Mouse (Mus musculus) megakaryocyte, embryonic 14.5 days (primary cell): ENCODE results near the gene Zfp664. TPM values are rescaled to one million over a fixed set of nuclear protein-coding genes. Genes with fewer than 3 reads are reported as not detected.

ENCODE experiments used
- H3K27me3 ChIP-seq: replicated peaks from 2 replicates; pipeline ENCODE3; 2012; ENCODE audit warnings: inconsistent platforms
- H3K36me3 ChIP-seq: replicated peaks from 2 replicates; pipeline ENCODE3; 2012; ENCODE audit warnings: low read length, inconsistent platforms, mixed read lengths
- H3K4me1 ChIP-seq: 2 replicates; pipeline ENCODE4 v1.6.1; 2012; ENCODE audit warnings: inconsistent platforms
- H3K4me3 ChIP-seq: replicated peaks from 2 replicates; pipeline ENCODE3; 2012; ENCODE audit warnings: moderate library complexity, mild to moderate bottlenecking, inconsistent platforms
- H3K9me3 ChIP-seq: 2 replicates; pipeline ENCODE4 v1.6.1; 2012; ENCODE audit warnings: inconsistent platforms
- FLI1 ChIP-seq: IDR thresholded peaks from 2 replicates; pipeline ENCODE4 v1.6.1; 2012; ENCODE audit warnings: low read length, inconsistent platforms, mixed read lengths
- GATA1 ChIP-seq: IDR thresholded peaks from 3 replicates; pipeline ENCODE4 v1.6.1; 2012; ENCODE audit warnings: mixed read lengths, low read length, inconsistent platforms, borderline replicate concordance
- polyA plus RNA-seq: library from polyadenylated mRNA; stranded (reverse); fragments of >175 nt; gene quantifications from 2 replicates; pipeline ENCODE4 v1.2.3, GENCODE M21; 2012; ENCODE audit warnings: low replicate concordance; ENCODE audit not compliant: insufficient read depth

Gene Zfp664
- 9.9 and 25.1 TPM in 2 replicates for polyA plus RNA-seq

DNA sequence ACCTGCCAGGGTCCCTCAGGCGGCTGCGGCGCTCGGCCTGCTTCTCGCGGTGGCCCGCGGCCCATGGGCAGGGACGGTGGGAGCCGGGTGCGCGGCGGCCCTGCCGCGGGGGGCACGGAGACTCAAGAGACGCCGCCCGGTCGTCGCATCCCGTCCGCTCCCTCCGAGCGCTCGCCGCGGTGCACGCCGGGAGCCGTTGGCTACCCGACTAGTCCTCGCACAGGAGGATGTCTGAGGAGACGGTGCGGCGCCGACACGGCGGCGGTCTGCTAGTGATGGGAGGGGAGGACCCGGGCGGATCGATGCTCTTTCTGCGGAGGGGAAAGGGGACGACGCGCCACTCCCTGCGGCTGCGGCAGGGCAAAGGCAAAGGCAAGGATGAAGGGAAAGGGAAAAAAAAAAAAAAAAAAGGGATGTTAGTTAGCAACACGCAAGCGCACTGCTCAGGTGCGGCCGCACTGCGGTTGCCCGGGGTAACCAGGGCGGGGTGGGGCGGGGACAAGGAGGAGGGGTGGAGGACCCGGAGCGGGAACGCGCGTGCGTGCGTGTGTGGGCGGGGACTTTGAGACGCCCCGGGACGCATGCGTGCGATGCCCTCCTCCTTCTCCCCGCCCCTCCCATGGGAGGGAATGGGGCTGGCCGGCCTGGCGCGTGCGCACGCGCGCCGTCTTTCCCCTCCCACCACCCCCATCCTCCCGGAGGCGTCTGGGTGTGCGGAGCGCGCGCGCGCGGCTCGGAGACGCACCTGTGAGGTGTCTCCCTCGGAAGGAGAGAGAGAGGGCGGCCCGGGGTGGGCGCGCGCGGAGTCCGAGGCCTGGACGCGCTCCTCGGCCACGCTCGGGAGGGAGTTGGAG lies at the start of gene Zfp664, which contains the start of gene Ccdc92:
Gene Zfp664, plus strand, starts transcription at position 679 of the 854 bp plus-strand sequence.
Gene Ccdc92, minus strand, starts transcription at position 412 of the 854 bp plus-strand sequence.
- Histone ChIP-seq H3K9me3 (no peaks in the 10 kb centered on the region), H3K4me3 (peak within 1 kb of the TSS; percentile 96), H3K36me3 (peaks cover 29% of the 10 kb centered on the region), H3K4me1 (peaks cover 65% of the 10 kb centered on the region), H3K27me3 (peaks cover 18% of the 10 kb centered on the region)
- TF ChIP-seq GATA1, result no peak
- no peak for TF ChIP-seq FLI1

DNA sequence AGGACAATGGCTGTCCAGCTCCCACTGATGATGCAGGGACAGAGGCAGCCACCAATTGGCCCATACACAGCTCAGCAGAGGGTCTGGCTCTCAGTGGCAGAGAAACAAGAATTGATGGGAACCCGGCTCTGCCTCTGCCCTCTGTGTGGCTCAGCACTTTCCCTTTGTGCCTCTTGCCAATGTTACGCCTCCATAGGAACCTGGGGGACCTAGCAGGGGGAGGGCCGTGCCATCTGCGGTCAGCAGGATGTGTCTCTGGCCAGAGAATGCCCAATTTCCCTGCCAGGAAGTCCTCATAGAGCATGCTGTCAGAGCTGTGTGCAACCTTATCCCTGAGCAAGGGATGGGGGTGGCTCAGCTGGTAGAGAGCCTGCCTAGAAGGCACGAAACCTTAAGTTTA lies 47.7 kb upstream of the Zfp664 start:
- Histone ChIP-seq H3K27me3 (peaks cover 62% of the 10 kb centered on the region), H3K4me3 (peak overlapping the region; percentile 15), H3K4me1 (peaks cover 9% of the 10 kb centered on the region), H3K36me3 (no peaks in the 10 kb centered on the region), H3K9me3 (peaks cover 23% of the 10 kb centered on the region)
- no peak for TF ChIP-seq FLI1
- TF ChIP-seq GATA1, result no peak

DNA sequence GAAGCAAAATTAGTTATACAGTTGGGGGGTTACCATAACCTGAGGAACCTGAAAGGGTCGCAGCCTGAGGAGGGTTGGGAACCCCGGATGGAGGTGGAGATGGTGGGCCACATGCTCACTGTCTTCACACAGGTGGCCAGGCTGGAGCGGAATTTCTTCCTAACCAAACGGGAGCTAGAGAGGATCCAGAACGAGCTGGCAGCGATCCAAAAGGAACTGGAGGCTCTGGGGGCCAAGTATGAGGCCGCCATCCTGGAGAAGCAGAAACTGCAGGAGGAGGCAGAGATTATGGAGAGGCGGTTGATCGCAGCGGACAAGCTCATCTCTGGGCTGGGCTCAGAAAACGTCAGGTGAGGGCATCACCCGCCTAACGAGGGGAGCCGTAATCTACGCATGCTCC lies 45.4 kb upstream of the Zfp664 start:
- H3K36me3 ChIP-seq, result no peaks in the 10 kb centered on the region
- TF ChIP-seq FLI1 (no peak), GATA1 (no peak)
- no peak overlapping the region for H3K4me3 ChIP-seq
- H3K27me3 ChIP-seq, result peaks cover 64% of the 10 kb centered on the region
- H3K9me3 ChIP-seq, result peaks cover 27% of the 10 kb centered on the region
- peaks cover 9% of the 10 kb centered on the region for H3K4me1 ChIP-seq

DNA sequence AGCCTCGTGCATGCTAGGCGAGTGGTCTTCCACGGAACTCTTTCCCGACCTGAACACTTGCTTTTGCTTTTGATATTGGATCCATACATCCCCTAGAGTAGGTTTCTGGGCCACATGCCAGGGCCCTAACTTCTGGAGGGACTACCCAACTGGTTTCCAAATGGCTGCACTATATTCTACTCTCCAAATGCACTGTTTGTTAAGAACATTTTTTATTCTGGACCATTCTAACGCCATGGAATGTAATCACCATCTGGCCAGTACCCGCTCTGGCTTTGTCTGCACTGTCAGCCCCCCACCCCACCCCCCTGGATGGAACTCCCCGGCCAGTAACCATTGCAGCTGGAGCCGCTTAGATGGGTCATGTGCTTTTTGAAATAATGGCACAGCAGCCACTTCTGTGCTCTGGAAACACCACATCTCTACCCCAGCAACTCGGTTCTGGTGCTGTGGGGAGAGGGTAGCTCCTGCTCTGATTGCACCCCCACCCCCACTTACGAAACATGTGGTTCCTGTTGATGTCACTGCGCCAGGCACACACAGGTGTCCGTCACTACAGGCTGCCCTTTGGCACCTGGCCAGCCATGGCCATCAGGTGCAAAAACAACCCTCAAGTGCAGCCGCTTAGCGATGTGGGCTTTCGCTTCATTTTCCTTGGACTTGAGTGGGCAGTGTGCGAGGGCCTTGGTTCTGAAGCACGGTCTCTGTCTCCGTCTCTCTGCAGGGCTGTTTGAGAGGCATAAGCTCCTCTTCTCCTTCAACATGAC lies 40.2 kb upstream of the Zfp664 start:
- TF ChIP-seq GATA1 (no peak), FLI1 (no peak)

DNA sequence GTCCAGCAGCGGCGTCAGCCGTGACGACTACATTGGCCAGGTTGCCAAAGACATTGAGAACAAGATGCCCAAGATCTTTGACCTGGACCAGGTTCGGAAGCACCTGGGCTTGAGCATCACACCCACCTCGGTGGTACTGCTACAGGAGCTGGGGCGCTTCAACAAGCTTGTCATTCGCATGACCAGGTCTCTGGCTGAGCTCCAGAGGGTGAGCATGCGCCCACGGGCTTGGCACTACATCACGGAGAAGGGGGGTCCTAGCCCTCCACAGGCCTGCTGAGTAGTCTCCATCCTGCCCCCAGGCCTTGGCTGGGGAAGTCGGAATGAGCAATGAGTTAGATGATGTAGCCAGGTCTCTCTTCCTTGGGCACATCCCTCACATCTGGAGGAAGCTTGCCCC lies 32.2 kb upstream of the Zfp664 start:
- TF ChIP-seq GATA1 (no peak), FLI1 (no peak)
- Histone ChIP-seq H3K4me1 (peaks cover 26% of the 10 kb centered on the region), H3K9me3 (no peaks in the 10 kb centered on the region), H3K27me3 (peaks cover 80% of the 10 kb centered on the region), H3K36me3 (peaks cover 11% of the 10 kb centered on the region), H3K4me3 (no peak overlapping the region)

More for the DNA sequence above, 40.2 kb upstream of the Zfp664 start:
- H3K4me3 ChIP-seq, result no peak overlapping the region
- peaks cover 27% of the 10 kb centered on the region for H3K9me3 ChIP-seq
- no peaks in the 10 kb centered on the region for H3K36me3 ChIP-seq
- H3K4me1 ChIP-seq, result peaks cover 13% of the 10 kb centered on the region
- peaks cover 64% of the 10 kb centered on the region for H3K27me3 ChIP-seq

DNA sequence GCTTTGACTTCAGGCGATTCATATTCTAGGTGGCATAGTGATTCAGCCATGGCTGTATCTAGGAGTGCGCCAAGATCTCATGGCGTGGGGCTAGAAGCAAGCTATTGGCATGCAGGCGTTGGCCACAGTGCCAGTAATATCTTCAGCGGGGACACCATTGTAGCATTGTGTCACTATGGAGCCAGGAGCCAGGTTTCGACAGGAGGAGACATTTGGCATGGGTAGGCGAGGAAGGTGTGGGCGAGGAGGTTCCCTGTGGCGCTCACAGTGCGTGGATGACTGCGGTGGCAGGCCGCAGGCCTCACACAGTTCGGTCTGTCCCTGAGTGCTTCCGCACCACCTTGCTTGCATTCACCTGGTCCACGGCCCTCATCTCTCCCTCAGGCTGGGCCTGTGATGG lies 27.3 kb upstream of the Zfp664 start:
- Histone ChIP-seq H3K4me3 (no peak overlapping the region), H3K27me3 (peaks cover 65% of the 10 kb centered on the region), H3K9me3 (no peaks in the 10 kb centered on the region), H3K36me3 (peaks cover 54% of the 10 kb centered on the region), H3K4me1 (peaks cover 14% of the 10 kb centered on the region)
- TF ChIP-seq FLI1 (no peak), GATA1 (no peak)

DNA sequence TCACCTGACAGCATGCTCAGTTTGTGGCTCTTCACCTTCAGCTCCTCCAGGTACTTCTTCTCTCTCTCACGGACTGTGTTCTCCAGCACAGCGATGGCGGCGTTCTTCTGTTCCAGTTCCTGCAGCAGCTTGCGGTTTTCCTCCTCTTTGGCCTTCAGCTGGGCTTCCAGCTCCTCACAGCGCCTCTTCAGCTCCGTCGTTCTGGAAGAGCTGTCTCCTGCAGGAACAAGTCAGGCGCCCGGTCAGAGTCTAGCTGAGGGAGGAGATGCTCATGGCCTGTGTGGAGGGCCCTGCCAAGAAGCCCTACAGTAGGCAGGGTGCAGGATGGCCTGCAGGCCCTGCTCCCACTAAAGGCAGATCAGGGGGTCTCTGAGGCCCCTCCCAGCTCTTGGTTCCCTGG lies 26.4 kb upstream of the Zfp664 start:
- peaks cover 57% of the 10 kb centered on the region for H3K36me3 ChIP-seq
- H3K4me3 ChIP-seq, result no peak overlapping the region
- TF ChIP-seq FLI1 (no peak), GATA1 (no peak)
- H3K27me3 ChIP-seq, result peaks cover 61% of the 10 kb centered on the region
- H3K9me3 ChIP-seq, result no peaks in the 10 kb centered on the region
- peaks cover 22% of the 10 kb centered on the region for H3K4me1 ChIP-seq

DNA sequence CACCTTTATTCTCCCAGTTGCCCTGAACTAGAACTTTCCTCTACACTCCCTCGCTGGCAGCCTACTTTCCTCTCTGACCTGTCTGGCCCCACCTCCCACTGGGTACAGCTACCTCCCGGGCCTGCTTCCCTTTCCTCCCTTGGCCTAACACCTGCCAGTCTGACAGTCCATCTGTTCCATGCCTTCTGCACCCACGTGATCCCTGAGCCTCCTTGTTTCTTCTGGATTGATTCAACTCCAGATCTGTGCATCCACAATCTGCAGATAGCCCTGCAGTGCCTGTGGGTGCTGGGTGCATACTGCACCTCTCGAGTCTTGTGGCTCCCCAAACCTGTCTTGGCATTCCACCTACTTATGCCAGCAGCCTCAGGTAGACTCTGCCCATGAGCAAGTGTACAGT lies 25.9 kb upstream of the Zfp664 start:
- H3K4me1 ChIP-seq, result peaks cover 28% of the 10 kb centered on the region
- no peaks in the 10 kb centered on the region for H3K9me3 ChIP-seq
- H3K27me3 ChIP-seq, result peaks cover 59% of the 10 kb centered on the region
- TF ChIP-seq FLI1 (no peak), GATA1 (no peak)
- no peak overlapping the region for H3K4me3 ChIP-seq
- H3K36me3 ChIP-seq, result peaks cover 60% of the 10 kb centered on the region

DNA sequence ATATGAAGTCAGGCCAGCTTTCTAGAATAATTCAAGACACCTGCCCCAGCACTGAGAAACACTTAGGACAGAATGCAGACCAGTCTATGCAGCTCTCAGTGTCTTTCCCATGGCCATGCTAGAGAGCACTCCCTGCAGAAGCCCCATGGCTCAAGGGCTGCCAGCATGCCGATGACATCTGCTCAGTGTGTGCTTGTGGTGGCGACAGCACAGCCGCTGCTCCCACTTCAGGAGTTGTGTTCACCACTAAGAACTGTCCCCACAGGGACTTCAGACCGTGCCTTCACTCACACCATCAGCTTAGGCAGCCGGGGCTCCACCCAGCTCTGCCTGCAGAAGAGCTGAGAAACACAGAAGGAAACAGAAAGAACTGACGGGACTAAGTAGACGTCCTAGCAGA lies 22.3 kb upstream of the Zfp664 start:
- peaks cover 59% of the 10 kb centered on the region for H3K36me3 ChIP-seq
- no peak for TF ChIP-seq GATA1
- TF ChIP-seq FLI1, result no peak
- H3K27me3 ChIP-seq, result peaks cover 32% of the 10 kb centered on the region
- no peak overlapping the region for H3K4me3 ChIP-seq
- no peaks in the 10 kb centered on the region for H3K9me3 ChIP-seq
- H3K4me1 ChIP-seq, result peaks cover 63% of the 10 kb centered on the region
